Mouse (Mus musculus): Measurements from ENCODE around the gene Pnck. TPM values are rescaled to one million over a fixed set of nuclear protein-coding genes. Genes with fewer than 3 reads are reported as not detected.

The Pnck gene
- total RNA-seq, 2 experiments from 2014 or later: not detected

DNA sequence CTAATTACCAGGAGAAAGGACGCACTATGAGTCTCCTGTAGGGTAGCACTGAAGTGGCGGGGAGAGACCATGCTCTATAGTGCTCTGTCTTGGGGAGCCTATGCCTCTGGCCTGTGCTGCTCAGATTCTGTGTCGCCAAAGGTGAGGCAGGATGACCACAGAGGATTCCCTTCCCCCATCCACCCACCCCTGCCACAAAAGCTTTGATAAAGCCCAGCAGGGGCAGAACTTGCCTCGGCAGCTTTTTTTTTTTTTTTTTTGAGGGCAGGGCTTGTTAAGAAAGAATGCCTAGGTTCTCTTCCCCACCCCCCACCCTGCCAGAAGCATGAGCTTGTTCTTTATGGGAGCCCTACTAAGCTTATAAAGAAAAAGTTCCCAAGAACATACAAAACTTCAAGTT is 14.8 kb downstream of the Pnck start:
- ATAC-seq (replicated peaks; ENCODE audit: poor library complexity, severe bottlenecking): no peak

- peak; percentile 47 for ATAC-seq (replicated peaks; ENCODE audit: poor library complexity, severe bottlenecking)
Observed at GRCm38 (mm10) chrX:73639901-73640469, 19.9 kb downstream of the Pnck start.

GRCm38 (mm10) chrX:73639255-73639675 is 20.7 kb downstream of the Pnck start, which contains the start of gene Dusp9:
Gene Dusp9 (plus strand): TSS chrX:73639419.
- ATAC-seq (replicated peaks; ENCODE audit: poor library complexity, severe bottlenecking): peak; percentile 76

DNA sequence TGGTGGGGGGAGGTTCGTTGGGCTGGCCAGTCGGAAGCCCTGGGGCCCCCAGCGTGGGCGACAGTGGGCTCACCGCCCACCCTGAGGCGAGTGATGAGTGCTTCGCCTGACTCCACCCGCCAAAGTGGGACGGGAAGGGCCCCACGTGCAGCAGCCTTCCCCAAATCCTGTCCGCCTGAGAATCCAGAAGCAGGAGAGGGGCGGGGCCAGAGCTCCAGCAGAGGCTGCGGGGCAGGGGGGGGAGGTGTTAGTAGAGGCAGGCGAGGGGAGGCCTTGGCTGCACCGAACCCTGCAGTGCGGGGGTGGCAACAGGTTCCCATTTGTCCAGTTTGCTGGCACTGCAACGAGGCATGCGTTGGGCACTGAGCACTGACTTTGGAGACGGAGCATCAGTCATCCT is 22.5 kb downstream of the Pnck start:
- ATAC-seq (replicated peaks; ENCODE audit: poor library complexity, severe bottlenecking): peak; percentile 16; the same call in 1 of the 2 replicates

DNA sequence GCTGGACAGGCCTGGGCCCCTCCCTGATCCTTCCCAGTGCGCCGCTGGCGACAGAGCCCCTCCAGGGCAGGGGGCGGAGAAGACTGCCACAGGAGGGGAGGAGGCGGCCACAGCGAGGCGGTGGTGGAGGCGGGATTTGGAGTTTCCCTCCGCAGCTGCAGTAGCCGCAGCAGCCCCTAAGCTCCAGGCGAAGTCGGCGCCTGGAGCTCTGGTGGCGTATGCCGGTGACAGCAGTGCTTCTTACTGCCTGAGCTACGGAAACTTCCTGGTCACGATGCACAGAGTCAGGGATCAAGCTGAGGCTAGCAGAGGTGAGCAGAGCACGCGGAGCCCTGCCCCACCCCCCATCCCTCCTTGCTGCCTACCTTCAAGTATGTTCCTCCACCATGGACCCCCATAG is 24.5 kb downstream of the Pnck start:
- ATAC-seq (replicated peaks; ENCODE audit: poor library complexity, severe bottlenecking): peak; percentile 35

GRCm38 (mm10) chrX:73626981-73627380 is 32.9 kb downstream of the Pnck start:
- ATAC-seq (replicated peaks; ENCODE audit: poor library complexity, severe bottlenecking): no peak

GRCm38 (mm10) chrX:73619890-73620289 is 40.0 kb downstream of the Pnck start:
- no peak for ATAC-seq (replicated peaks; ENCODE audit: poor library complexity, severe bottlenecking)

DNA sequence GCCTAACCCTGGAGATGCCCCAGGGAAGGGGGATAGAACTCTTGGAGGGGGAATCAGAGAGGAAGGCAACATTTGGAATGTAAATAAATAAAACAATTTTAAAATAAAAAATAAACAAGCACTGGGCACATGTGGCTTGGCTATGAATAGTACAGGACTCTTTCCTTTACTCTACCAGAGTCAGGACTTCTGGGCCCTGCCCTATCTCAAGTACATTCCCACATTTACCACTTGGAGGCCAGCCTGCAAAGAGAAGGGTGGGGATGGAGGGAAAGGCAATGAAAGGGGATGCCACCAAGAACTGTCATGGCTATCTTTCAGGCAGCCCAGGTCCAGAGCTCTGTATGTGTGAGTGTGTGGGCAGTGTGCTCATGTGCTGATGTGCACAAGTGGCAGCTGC is 40.5 kb downstream of the Pnck start:
- no peak for ATAC-seq (replicated peaks; ENCODE audit: poor library complexity, severe bottlenecking)

GRCm38 (mm10) chrX:73615876-73616275 is 44.0 kb downstream of the Pnck start:
- no peak for ATAC-seq (replicated peaks; ENCODE audit: poor library complexity, severe bottlenecking)

DNA sequence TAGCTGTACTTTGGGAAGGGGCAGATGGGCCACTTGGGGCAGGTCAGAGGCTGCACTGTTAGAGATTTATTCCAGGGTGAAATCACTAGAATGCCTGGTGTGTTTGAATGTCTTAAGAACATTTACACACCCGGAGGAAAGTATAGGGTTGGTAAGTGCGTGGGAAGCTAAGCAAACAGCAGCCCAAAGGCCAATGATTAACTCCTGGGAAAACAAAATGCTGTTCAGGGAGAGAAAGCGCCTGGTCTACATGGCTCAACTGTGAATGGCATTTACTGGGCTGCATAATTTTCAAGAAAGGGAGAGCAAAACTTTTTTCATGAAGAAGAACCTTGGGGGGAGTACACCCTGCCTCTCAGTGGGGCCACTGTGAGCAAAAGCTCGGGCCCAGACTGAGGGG is 46.3 kb downstream of the Pnck start:
- no peak for ATAC-seq (replicated peaks; ENCODE audit: poor library complexity, severe bottlenecking)

Other genes with a start within 250 kb of the Pnck start
- not detected in 2 replicates for gene Zfp92, start 249.0 kb downstream of the Pnck start, total RNA-seq (2014; fragmentation: Nextera tagmentation)
- gene Zfp92, start 249.0 kb downstream of the Pnck start, total RNA-seq (2017): not detected in 2 replicates
- gene Trex2, start 224.8 kb downstream of the Pnck start, total RNA-seq (2014; fragmentation: Nextera tagmentation): not detected in 2 replicates
- gene Trex2, start 224.8 kb downstream of the Pnck start, total RNA-seq (2017): not detected in 2 replicates
- gene Haus7, start 201.1 kb downstream of the Pnck start, total RNA-seq (2014; fragmentation: Nextera tagmentation): 24.2 and 29.1 TPM in 2 replicates
- gene Haus7, start 201.1 kb downstream of the Pnck start, total RNA-seq (2017): 51.8 and 70.7 TPM in 2 replicates
- not detected in 2 replicates for gene Bgn, start 176.5 kb downstream of the Pnck start, total RNA-seq (2014; fragmentation: Nextera tagmentation)
- gene Bgn, start 176.5 kb downstream of the Pnck start, total RNA-seq (2017): not detected in 2 replicates
- gene Atp2b3, start 157.0 kb downstream of the Pnck start, total RNA-seq (2014; fragmentation: Nextera tagmentation): not detected in 2 replicates
- gene Atp2b3, start 157.0 kb downstream of the Pnck start, total RNA-seq (2017): not detected in 2 replicates
- 0.26 and 0.41 TPM in 2 replicates for gene Dusp9, start 20.7 kb downstream of the Pnck start, total RNA-seq (2014; fragmentation: Nextera tagmentation)
- 0.30 and 0.88 TPM in 2 replicates for gene Dusp9, start 20.7 kb downstream of the Pnck start, total RNA-seq (2017)
- 1.1 TPM in 1 of 2 replicates, not detected in the other for gene Slc6a8, start 13.0 kb upstream of the Pnck start, total RNA-seq (2014; fragmentation: Nextera tagmentation)
- gene Slc6a8, start 13.0 kb upstream of the Pnck start, total RNA-seq (2017): not detected in 2 replicates
- 127 and 157 TPM in 2 replicates for gene Bcap31, start 56.1 kb upstream of the Pnck start, total RNA-seq (2014; fragmentation: Nextera tagmentation)
- gene Bcap31, start 56.1 kb upstream of the Pnck start, total RNA-seq (2017): 255 and 292 TPM in 2 replicates
- gene Abcd1, start 56.5 kb upstream of the Pnck start, total RNA-seq (2014; fragmentation: Nextera tagmentation): 61.0 and 61.6 TPM in 2 replicates
- gene Abcd1, start 56.5 kb upstream of the Pnck start, total RNA-seq (2017): 19.5 and 26.1 TPM in 2 replicates
- gene Plxnb3, start 97.0 kb upstream of the Pnck start, total RNA-seq (2014; fragmentation: Nextera tagmentation): not detected in 2 replicates
- gene Plxnb3, start 97.0 kb upstream of the Pnck start, total RNA-seq (2017): 0.13 and 0.57 TPM in 2 replicates
- not detected in 2 replicates for gene Srpk3, start 114.3 kb upstream of the Pnck start, total RNA-seq (2014; fragmentation: Nextera tagmentation)
- not detected in 2 replicates for gene Srpk3, start 114.3 kb upstream of the Pnck start, total RNA-seq (2017)
- 290 and 324 TPM in 2 replicates for gene Idh3g, start 126.8 kb upstream of the Pnck start, total RNA-seq (2014; fragmentation: Nextera tagmentation)
- gene Idh3g, start 126.8 kb upstream of the Pnck start, total RNA-seq (2017): 213 and 240 TPM in 2 replicates
- gene Ssr4, start 126.9 kb upstream of the Pnck start, total RNA-seq (2014; fragmentation: Nextera tagmentation): 623 and 635 TPM in 2 replicates
- 345 and 370 TPM in 2 replicates for gene Ssr4, start 126.9 kb upstream of the Pnck start, total RNA-seq (2017)
- 0.58 and 2.6 TPM in 2 replicates for gene Pdzd4, start 164.9 kb upstream of the Pnck start, total RNA-seq (2014; fragmentation: Nextera tagmentation)
- 0.90 and 1.4 TPM in 2 replicates for gene Pdzd4, start 164.9 kb upstream of the Pnck start, total RNA-seq (2017)
- not detected in 2 replicates for gene Avpr2, start 232.0 kb upstream of the Pnck start, total RNA-seq (2014; fragmentation: Nextera tagmentation)
- 0.09 TPM in 1 of 2 replicates, not detected in the other for gene Avpr2, start 232.0 kb upstream of the Pnck start, total RNA-seq (2017)
- gene L1cam, start 236.0 kb upstream of the Pnck start, total RNA-seq (2014; fragmentation: Nextera tagmentation): 0.11 and 0.13 TPM in 2 replicates
- gene L1cam, start 236.0 kb upstream of the Pnck start, total RNA-seq (2017): 0.26 and 1.6 TPM in 2 replicates

All from granulocyte monocyte progenitor cell, adult 5-6 weeks (primary cell).